Mouse (Mus musculus) heart, embryonic 15.5 days (tissue): ENCODE data around the gene Tada2a. TPM values are rescaled to one million over a fixed set of nuclear protein-coding genes. Genes with fewer than 3 reads are reported as not detected.

Experiments
- ATAC-seq: fragments of 200-750 bp; cut with Nextera tagmentation; replicated peaks from 2 replicates; pipeline ENCODE4 v1.8.0; 2017; ENCODE audit warnings: low read depth, moderate TSS enrichment; ENCODE audit not compliant: insufficient number of reproducible peaks, insufficient read depth, low FRiP score
- H3K27ac ChIP-seq: fragments of 300-500 bp; sonication (generic); 2 replicates; pipeline ENCODE4 v1.5.1; 2015; ENCODE audit warnings: mild to moderate bottlenecking, inconsistent platforms
- H3K27me3 ChIP-seq: fragments of 300-500 bp; sonication (generic); 2 replicates; pipeline ENCODE4 v1.6.1; 2015; ENCODE audit warnings: inconsistent platforms
- H3K36me3 ChIP-seq: fragments of 300-500 bp; sonication (generic); 2 replicates; pipeline ENCODE4 v1.6.1; 2015; ENCODE audit warnings: mild to moderate bottlenecking, inconsistent platforms
- H3K4me1 ChIP-seq: fragments of 300-500 bp; sonication (generic); replicated peaks from 2 replicates; pipeline ENCODE4 v1.6.1; 2015; ENCODE audit warnings: inconsistent platforms
- H3K4me2 ChIP-seq: fragments of 300-500 bp; sonication (generic); 2 replicates; pipeline ENCODE4 v1.6.1; 2015; ENCODE audit warnings: inconsistent platforms, mild to moderate bottlenecking, moderate library complexity
- H3K4me3 ChIP-seq: fragments of 300-500 bp; sonication (generic); 2 replicates; pipeline ENCODE4 v1.5.1; 2015; ENCODE audit warnings: mild to moderate bottlenecking, inconsistent platforms
- H3K9ac ChIP-seq: fragments of 300-500 bp; sonication (generic); 2 replicates; pipeline ENCODE4 v1.6.1; 2015; ENCODE audit warnings: mild to moderate bottlenecking, inconsistent platforms
- H3K9me3 ChIP-seq: fragments of 300-500 bp; sonication (generic); replicated peaks from 2 replicates; pipeline ENCODE4 v1.6.1; 2016; ENCODE audit warnings: inconsistent platforms
- WGBS: fragments of 180-500 bp; shearing (Covaris S2); methylation state at CpG from one replicate; pipeline ENCODE4 v1.1.7; 2015; ENCODE audit warnings: mixed read lengths; 5-methylcytosine and 5-hydroxymethylcytosine counted together
- polyA plus RNA-seq: library from polyadenylated mRNA; unstranded; fragments of >200 nt; fragmentation: Nextera tagmentation; extraction: Ambion mirVana; gene quantifications from 2 replicates; pipeline ENCODE4 v1.2.1, GENCODE M21; 2015

Gene Tada2a
- polyA plus RNA-seq, 1 experiment from 2014 or later: 15.5 TPM

GRCm38 (mm10) chr11:84073816-84074764 is 55.3 kb downstream of the Tada2a start:
- ATAC-seq: no peak
- Histone ChIP-seq H3K4me2 (no peak overlapping the region), H3K36me3 (0 out of 2 replicates have a peak, but pooled peaks cover 4% of the 10 kb centered on the region), H3K9ac (no peak overlapping the region), H3K9me3 (no peaks in the 10 kb centered on the region), H3K27ac (no peak overlapping the region), H3K4me1 (peaks cover 13% of the 10 kb centered on the region), H3K4me3 (no peak overlapping the region), H3K27me3 (peaks cover 16% of the 10 kb centered on the region; the same call in 1 of the 2 replicates)
- WGBS: 53% methylated on average over 7 of the region's 7 CpGs

GRCm38 (mm10) chr11:84072904-84073651 is 56.3 kb downstream of the Tada2a start:
- no peaks in the 10 kb centered on the region for H3K36me3 ChIP-seq
- no peak overlapping the region for H3K4me2 ChIP-seq
- H3K4me1 ChIP-seq: peaks cover 18% of the 10 kb centered on the region
- 0 out of 2 replicates have a peak, but pooled peaks have one; percentile 43 for ATAC-seq
- no peaks in the 10 kb centered on the region for H3K9me3 ChIP-seq
- H3K27ac ChIP-seq: no peak overlapping the region
- WGBS: 49% methylated on average over 9 of the region's 9 CpGs
- peaks cover 22% of the 10 kb centered on the region; the same call in 1 of the 2 replicates for H3K27me3 ChIP-seq
- no peak overlapping the region for H3K4me3 ChIP-seq
- H3K9ac ChIP-seq: no peak overlapping the region

GRCm38 (mm10) chr11:84069034-84069370 is 60.4 kb downstream of the Tada2a start, which contains the start of gene Dusp14:
TSS of gene Dusp14 (minus strand) at chr11:84069261.
- WGBS: 15% methylated on average over 11 of the region's 11 CpGs
- ATAC-seq: no peak
- Histone ChIP-seq H3K27ac (peak within 1 kb of the TSS; percentile 50; the same call in 1 of the 2 replicates), H3K27me3 (peaks cover 43% of the 10 kb centered on the region), H3K4me2 (peak within 1 kb of the TSS; percentile 96), H3K4me3 (peak within 1 kb of the TSS; percentile 71), H3K36me3 (no peaks in the 10 kb centered on the region), H3K4me1 (peaks cover 31% of the 10 kb centered on the region), H3K9me3 (no peaks in the 10 kb centered on the region), H3K9ac (peak within 1 kb of the TSS; percentile 70)

- peak overlapping the region; percentile 71 for H3K4me3 ChIP-seq
- H3K4me2 ChIP-seq: peak overlapping the region; percentile 96
- no peaks in the 10 kb centered on the region for H3K9me3 ChIP-seq
- H3K4me1 ChIP-seq: peaks cover 31% of the 10 kb centered on the region
- H3K9ac ChIP-seq: peak overlapping the region; percentile 70
- peaks cover 43% of the 10 kb centered on the region for H3K27me3 ChIP-seq
- H3K27ac ChIP-seq: peak overlapping the region; percentile 50; the same call in 1 of the 2 replicates
- no peaks in the 10 kb centered on the region for H3K36me3 ChIP-seq
- peak; percentile 51 for ATAC-seq
- WGBS: 2% methylated on average over 63 of the region's 63 CpGs
Observed at GRCm38 (mm10) chr11:84068191-84069033, 61.0 kb downstream of the Tada2a start.

GRCm38 (mm10) chr11:84067720-84068190 is 61.6 kb downstream of the Tada2a start:
- H3K27ac ChIP-seq: peak overlapping the region; percentile 50; the same call in 1 of the 2 replicates
- peak overlapping the region; percentile 70 for H3K9ac ChIP-seq
- H3K4me3 ChIP-seq: peak overlapping the region; percentile 71
- no peaks in the 10 kb centered on the region for H3K36me3 ChIP-seq
- peaks cover 32% of the 10 kb centered on the region for H3K4me1 ChIP-seq
- ATAC-seq: no peak
- H3K27me3 ChIP-seq: peaks cover 43% of the 10 kb centered on the region
- H3K9me3 ChIP-seq: no peaks in the 10 kb centered on the region
- peak overlapping the region; percentile 96 for H3K4me2 ChIP-seq
- 3% methylated on average over 21 of the region's 21 CpGs for WGBS

- Histone ChIP-seq H3K36me3 (no peaks in the 10 kb centered on the region), H3K9me3 (no peaks in the 10 kb centered on the region), H3K4me1 (peaks cover 35% of the 10 kb centered on the region), H3K27ac (no peak overlapping the region), H3K9ac (no peak overlapping the region), H3K4me2 (peak overlapping the region; percentile 96), H3K27me3 (peaks cover 41% of the 10 kb centered on the region), H3K4me3 (peak overlapping the region; percentile 71)
- 11% methylated on average over 18 of the region's 18 CpGs for WGBS
- no peak for ATAC-seq
Observed at GRCm38 (mm10) chr11:84066927-84067645, 62.3 kb downstream of the Tada2a start.

- Histone ChIP-seq H3K9ac (no peak overlapping the region), H3K4me3 (peak overlapping the region; percentile 22), H3K4me1 (peaks cover 35% of the 10 kb centered on the region), H3K27ac (no peak overlapping the region), H3K27me3 (peaks cover 46% of the 10 kb centered on the region), H3K9me3 (no peaks in the 10 kb centered on the region), H3K36me3 (no peaks in the 10 kb centered on the region), H3K4me2 (peak overlapping the region; percentile 96; the same call in 1 of the 2 replicates)
- ATAC-seq: no peak
- 8% methylated on average over 11 of the region's 11 CpGs for WGBS
Observed at GRCm38 (mm10) chr11:84066071-84066481, 63.3 kb downstream of the Tada2a start.

GRCm38 (mm10) chr11:84063631-84064209 is 65.7 kb downstream of the Tada2a start:
- no peak overlapping the region for H3K4me3 ChIP-seq
- H3K27ac ChIP-seq: no peak overlapping the region
- H3K9me3 ChIP-seq: no peaks in the 10 kb centered on the region
- ATAC-seq: no peak
- no peak overlapping the region for H3K4me2 ChIP-seq
- 79% methylated on average over 3 of the region's 3 CpGs for WGBS
- H3K36me3 ChIP-seq: no peaks in the 10 kb centered on the region
- H3K27me3 ChIP-seq: peaks cover 30% of the 10 kb centered on the region
- H3K4me1 ChIP-seq: peaks cover 30% of the 10 kb centered on the region
- H3K9ac ChIP-seq: no peak overlapping the region

- Histone ChIP-seq H3K27me3 (peaks cover 28% of the 10 kb centered on the region), H3K4me2 (no peak overlapping the region), H3K4me1 (peaks cover 26% of the 10 kb centered on the region), H3K27ac (no peak overlapping the region), H3K4me3 (no peak overlapping the region), H3K9ac (no peak overlapping the region), H3K9me3 (no peaks in the 10 kb centered on the region), H3K36me3 (no peaks in the 10 kb centered on the region)
- 0 out of 2 replicates have a peak, but pooled peaks have one; percentile 61 for ATAC-seq
- WGBS: 23% methylated on average over 2 of the region's 2 CpGs
Observed at GRCm38 (mm10) chr11:84062805-84063204, 66.6 kb downstream of the Tada2a start.

- H3K4me3 ChIP-seq: no peak overlapping the region
- H3K4me2 ChIP-seq: no peak overlapping the region
- H3K4me1 ChIP-seq: peaks cover 16% of the 10 kb centered on the region
- 69% methylated on average over 2 of the region's 2 CpGs for WGBS
- no peaks in the 10 kb centered on the region for H3K9me3 ChIP-seq
- H3K27me3 ChIP-seq: peaks cover 21% of the 10 kb centered on the region
- H3K9ac ChIP-seq: no peak overlapping the region
- H3K36me3 ChIP-seq: no peaks in the 10 kb centered on the region
- ATAC-seq: no peak
- no peak overlapping the region for H3K27ac ChIP-seq
Observed at GRCm38 (mm10) chr11:84061881-84062280, 67.5 kb downstream of the Tada2a start.
